Mouse (Mus musculus) stomach, embryonic 14.5 days (tissue): ENCODE data around the gene Lhfpl4. TPM values are rescaled to one million over a fixed set of nuclear protein-coding genes. Genes with fewer than 3 reads are reported as not detected.

Source experiments
- ATAC-seq: fragments of 200-750 bp; cut with Nextera tagmentation; 2 replicates; pipeline ENCODE4 v1.8.0; 2017; ENCODE audit warnings: low read depth, moderate TSS enrichment; ENCODE audit not compliant: insufficient number of reproducible peaks, insufficient read depth, low FRiP score
- H3K27ac ChIP-seq: fragments of 300-500 bp; sonication (generic); 2 replicates; pipeline ENCODE4 v1.5.1; 2014; ENCODE audit warnings: mild to moderate bottlenecking, low read length, moderate library complexity, mixed read lengths
- H3K27me3 ChIP-seq: fragments of 300-500 bp; sonication (generic); 2 replicates; pipeline ENCODE4 v1.6.1; 2014; ENCODE audit warnings: low read length, control low read depth, mixed read lengths; ENCODE audit not compliant: control insufficient read depth, insufficient read depth
- H3K36me3 ChIP-seq: fragments of 300-500 bp; sonication (generic); 2 replicates; pipeline ENCODE4 v1.6.1; 2014; ENCODE audit warnings: mild to moderate bottlenecking, control low read depth, low read length, moderate library complexity, mixed read lengths; ENCODE audit not compliant: control insufficient read depth, insufficient read depth
- H3K4me1 ChIP-seq: fragments of 300-500 bp; sonication (generic); 2 replicates; pipeline ENCODE4 v1.6.1; 2014; ENCODE audit warnings: low read length, control low read depth, mixed read lengths; ENCODE audit not compliant: control insufficient read depth, insufficient read depth
- H3K4me2 ChIP-seq: fragments of 300-500 bp; sonication (generic); replicated peaks from 2 replicates; pipeline ENCODE4 v1.6.1; 2014; ENCODE audit warnings: low read depth, low read length, control low read depth
- H3K4me3 ChIP-seq: fragments of 300-500 bp; sonication (generic); 2 replicates; pipeline ENCODE4 v1.5.1; 2014; ENCODE audit warnings: low read depth, low read length, control low read depth
- H3K9ac ChIP-seq: fragments of 300-500 bp; sonication (generic); replicated peaks from 2 replicates; pipeline ENCODE4 v1.6.1; 2014; ENCODE audit warnings: low read depth, mild to moderate bottlenecking, control low read depth, low read length, moderate library complexity, mixed read lengths
- H3K9me3 ChIP-seq: fragments of 300-500 bp; sonication (generic); 2 replicates; pipeline ENCODE4 v1.6.1; 2016; ENCODE audit warnings: low read depth, low read length, control low read depth; ENCODE audit not compliant: control insufficient read depth
- WGBS: fragments of 180-500 bp; shearing (Covaris S2); extraction: QIAGEN DNeasy Blood & Tissue Kit; methylation state at CpG from one replicate; pipeline ENCODE4 v1.1.7; 2014; 5-methylcytosine and 5-hydroxymethylcytosine counted together
- polyA plus RNA-seq: library from polyadenylated mRNA; unstranded; fragments of >200 nt; fragmentation: Nextera tagmentation; extraction: Ambion mirVana; gene quantifications from 2 replicates; pipeline ENCODE4 v1.2.1, GENCODE M21; 2014

The Lhfpl4 gene
- polyA plus RNA-seq, 1 experiment from 2014 or later: 0.87 TPM

GRCm38 (mm10) chr6:113175469-113175868, 19.7 kb downstream of the Lhfpl4 start:
- Histone ChIP-seq H3K4me3 (no peak overlapping the region), H3K36me3 (no peaks in the 10 kb centered on the region), H3K9me3 (no peaks in the 10 kb centered on the region), H3K27me3 (no peaks in the 10 kb centered on the region), H3K4me2 (no peak overlapping the region), H3K4me1 (no peaks in the 10 kb centered on the region), H3K9ac (no peak overlapping the region), H3K27ac (no peak overlapping the region)
- no peak for ATAC-seq
- WGBS: 88% methylated on average over 3 of the region's 3 CpGs

GRCm38 (mm10) chr6:113172568-113172967, 22.6 kb downstream of the Lhfpl4 start:
- Histone ChIP-seq H3K4me2 (no peak overlapping the region), H3K9me3 (no peaks in the 10 kb centered on the region), H3K27ac (no peak overlapping the region), H3K27me3 (no peaks in the 10 kb centered on the region), H3K4me1 (no peaks in the 10 kb centered on the region), H3K4me3 (no peak overlapping the region), H3K36me3 (no peaks in the 10 kb centered on the region), H3K9ac (no peak overlapping the region)
- ATAC-seq: no peak
- WGBS: 80% methylated on average over 1 of the region's 1 CpGs

- H3K9me3 ChIP-seq: no peaks in the 10 kb centered on the region
- no peaks in the 10 kb centered on the region for H3K36me3 ChIP-seq
- no peak for ATAC-seq
- H3K4me3 ChIP-seq: no peak overlapping the region
- H3K4me2 ChIP-seq: no peak overlapping the region
- H3K9ac ChIP-seq: no peak overlapping the region
- H3K27me3 ChIP-seq: no peaks in the 10 kb centered on the region
- peaks cover 4% of the 10 kb centered on the region; the same call in 1 of the 2 replicates for H3K4me1 ChIP-seq
- H3K27ac ChIP-seq: no peak overlapping the region
Measured at GRCm38 (mm10) chr6:113172011-113172410, 23.2 kb downstream of the Lhfpl4 start.

- Histone ChIP-seq H3K4me1 (peaks cover 9% of the 10 kb centered on the region; the same call in 1 of the 2 replicates), H3K4me2 (no peak overlapping the region), H3K27ac (no peak overlapping the region), H3K9ac (no peak overlapping the region), H3K4me3 (no peak overlapping the region), H3K36me3 (no peaks in the 10 kb centered on the region), H3K27me3 (no peaks in the 10 kb centered on the region), H3K9me3 (no peaks in the 10 kb centered on the region)
- 89% methylated on average over 8 of the region's 8 CpGs for WGBS
- ATAC-seq: no peak
Measured at GRCm38 (mm10) chr6:113170651-113171050, 24.5 kb downstream of the Lhfpl4 start.

GRCm38 (mm10) chr6:113169852-113170251, 25.3 kb downstream of the Lhfpl4 start:
- Histone ChIP-seq H3K4me2 (no peak overlapping the region), H3K27ac (no peak overlapping the region), H3K4me1 (peaks cover 9% of the 10 kb centered on the region; the same call in 1 of the 2 replicates), H3K9me3 (no peaks in the 10 kb centered on the region), H3K36me3 (no peaks in the 10 kb centered on the region), H3K4me3 (no peak overlapping the region), H3K27me3 (no peaks in the 10 kb centered on the region), H3K9ac (no peak overlapping the region)
- 53% methylated on average over 3 of the region's 3 CpGs for WGBS
- ATAC-seq: no peak

- Histone ChIP-seq H3K4me3 (no peak overlapping the region), H3K4me1 (peaks cover 9% of the 10 kb centered on the region; the same call in 1 of the 2 replicates), H3K9ac (no peak overlapping the region), H3K9me3 (no peaks in the 10 kb centered on the region), H3K27ac (no peak overlapping the region), H3K27me3 (no peaks in the 10 kb centered on the region), H3K4me2 (no peak overlapping the region), H3K36me3 (no peaks in the 10 kb centered on the region)
- 88% methylated on average over 7 of the region's 7 CpGs for WGBS
- ATAC-seq: no peak
Measured at GRCm38 (mm10) chr6:113168316-113168975, 26.7 kb downstream of the Lhfpl4 start.

- Histone ChIP-seq H3K36me3 (no peaks in the 10 kb centered on the region), H3K9me3 (no peaks in the 10 kb centered on the region), H3K27me3 (no peaks in the 10 kb centered on the region), H3K9ac (no peak overlapping the region), H3K4me1 (peaks cover 9% of the 10 kb centered on the region; the same call in 1 of the 2 replicates), H3K4me2 (no peak overlapping the region; the same call in 1 of the 2 replicates), H3K4me3 (no peak overlapping the region), H3K27ac (no peak overlapping the region)
- ATAC-seq: peak; percentile 70
- 49% methylated on average over 17 of the region's 17 CpGs for WGBS
Measured at GRCm38 (mm10) chr6:113166661-113167251, 28.4 kb downstream of the Lhfpl4 start.

GRCm38 (mm10) chr6:113163513-113163912, 31.7 kb downstream of the Lhfpl4 start:
- no peak overlapping the region for H3K4me3 ChIP-seq
- H3K9me3 ChIP-seq: no peaks in the 10 kb centered on the region
- H3K9ac ChIP-seq: no peak overlapping the region
- H3K27me3 ChIP-seq: no peaks in the 10 kb centered on the region
- no peaks in the 10 kb centered on the region; the same call in 1 of the 2 replicates for H3K36me3 ChIP-seq
- no peak for ATAC-seq
- H3K4me2 ChIP-seq: no peak overlapping the region
- peaks cover 9% of the 10 kb centered on the region; the same call in 1 of the 2 replicates for H3K4me1 ChIP-seq
- no peak overlapping the region for H3K27ac ChIP-seq
